Mouse (Mus musculus): ENCODE results near the gene Dnah10. TPM values are rescaled to one million over a fixed set of nuclear protein-coding genes. Genes with fewer than 3 reads are reported as not detected.
A peak's percentile ranks its signal among the peaks of the same experiment; 100 is the strongest.

Gene Dnah10
- polyA plus RNA-seq, 1 experiment from 2014 or later, result not detected

DNA sequence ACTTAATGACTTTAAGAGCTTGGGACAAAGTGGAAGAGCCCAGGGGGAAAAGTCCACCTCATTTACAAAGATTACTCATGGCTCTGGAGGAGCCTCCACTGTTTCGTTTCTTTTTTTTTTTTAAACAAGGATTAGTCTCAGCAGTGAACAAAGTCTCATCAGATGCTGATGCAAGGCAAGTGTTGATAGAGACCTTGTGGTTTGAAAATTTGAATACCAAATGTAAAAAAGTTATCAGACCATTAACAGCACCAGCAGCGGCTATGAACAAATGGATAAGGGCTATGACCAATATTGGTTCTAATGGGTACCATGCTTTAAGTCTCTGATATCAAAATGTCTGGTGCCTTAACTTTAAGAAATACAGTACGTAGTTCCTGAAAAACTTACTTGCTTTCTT, 124.1 kb downstream of the Dnah10 start:
- Histone ChIP-seq H3K36me3 (replicated peaks) (no peaks in the 10 kb centered on the region), H3K9ac (no peak overlapping the region), H3K9me3 (replicated peaks) (no peaks in the 10 kb centered on the region), H3K27ac (replicated peaks) (no peak overlapping the region), H3K27me3 (no peaks in the 10 kb centered on the region), H3K4me1 (replicated peaks) (no peaks in the 10 kb centered on the region), H3K4me3 (replicated peaks) (no peak overlapping the region), H3K4me2 (no peak overlapping the region)
- WGBS (ENCODE audit: insufficient replicate concordance), result 46% methylated on average over 3 of the region's 3 CpGs
- ATAC-seq (ENCODE audit: insufficient read depth), result no peak

DNA sequence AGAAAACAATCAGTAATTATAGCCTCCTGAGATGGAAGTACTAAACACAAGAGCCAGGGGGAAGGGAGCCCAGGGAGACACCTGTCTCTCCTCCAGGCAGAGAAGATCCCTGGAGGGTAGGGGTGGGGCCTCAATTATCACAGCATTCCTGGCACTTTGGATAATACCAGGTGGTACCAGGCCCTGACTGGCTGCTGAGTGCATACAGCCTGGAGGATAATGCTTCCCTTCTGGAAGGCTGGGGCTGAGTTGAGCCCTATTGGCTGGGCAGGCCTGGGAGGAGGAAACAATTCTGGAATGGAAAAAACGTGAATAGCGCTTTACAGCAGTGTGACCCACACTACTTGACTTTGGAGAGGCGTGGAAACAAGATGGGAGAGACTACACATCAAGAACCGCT, 126.7 kb downstream of the Dnah10 start:
- 49% methylated on average over 4 of the region's 4 CpGs for WGBS (ENCODE audit: insufficient replicate concordance)
- no peaks in the 10 kb centered on the region for H3K4me1 ChIP-seq (replicated peaks)
- H3K36me3 ChIP-seq (replicated peaks), result no peaks in the 10 kb centered on the region
- no peak overlapping the region for H3K27ac ChIP-seq (replicated peaks)
- no peak overlapping the region for H3K9ac ChIP-seq
- H3K27me3 ChIP-seq, result peaks cover 11% of the 10 kb centered on the region
- H3K4me3 ChIP-seq (replicated peaks), result no peak overlapping the region
- H3K9me3 ChIP-seq (replicated peaks), result no peaks in the 10 kb centered on the region
- H3K4me2 ChIP-seq, result no peak overlapping the region
- no peak for ATAC-seq (ENCODE audit: insufficient read depth)

DNA sequence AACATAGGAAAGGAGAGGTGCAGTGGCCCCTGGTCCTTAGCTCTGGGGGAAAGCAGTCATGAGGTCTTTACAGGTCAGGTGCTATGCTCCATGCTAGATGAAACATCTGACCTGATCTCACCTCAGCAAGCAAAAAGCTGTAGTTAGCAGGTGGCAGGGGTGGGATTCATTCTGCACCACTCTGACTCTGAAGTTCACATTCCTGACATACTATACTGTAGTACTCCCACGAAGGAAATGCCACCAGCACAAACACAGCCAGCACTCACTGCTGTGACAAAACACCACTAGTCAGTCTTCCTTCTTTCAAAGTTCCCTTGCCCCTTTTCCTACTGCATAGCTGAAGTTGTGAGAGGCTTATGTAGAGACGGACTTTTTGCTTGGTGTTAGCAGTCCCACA, 127.4 kb downstream of the Dnah10 start:
- H3K4me2 ChIP-seq, result no peak overlapping the region
- H3K4me1 ChIP-seq (replicated peaks), result no peaks in the 10 kb centered on the region
- 23% methylated on average over 2 of the region's 2 CpGs for WGBS (ENCODE audit: insufficient replicate concordance)
- no peak overlapping the region for H3K4me3 ChIP-seq (replicated peaks)
- H3K36me3 ChIP-seq (replicated peaks), result no peaks in the 10 kb centered on the region
- no peaks in the 10 kb centered on the region for H3K9me3 ChIP-seq (replicated peaks)
- no peak overlapping the region for H3K27ac ChIP-seq (replicated peaks)
- H3K27me3 ChIP-seq, result peaks cover 19% of the 10 kb centered on the region
- no peak overlapping the region for H3K9ac ChIP-seq
- ATAC-seq (ENCODE audit: insufficient read depth), result no peak

DNA sequence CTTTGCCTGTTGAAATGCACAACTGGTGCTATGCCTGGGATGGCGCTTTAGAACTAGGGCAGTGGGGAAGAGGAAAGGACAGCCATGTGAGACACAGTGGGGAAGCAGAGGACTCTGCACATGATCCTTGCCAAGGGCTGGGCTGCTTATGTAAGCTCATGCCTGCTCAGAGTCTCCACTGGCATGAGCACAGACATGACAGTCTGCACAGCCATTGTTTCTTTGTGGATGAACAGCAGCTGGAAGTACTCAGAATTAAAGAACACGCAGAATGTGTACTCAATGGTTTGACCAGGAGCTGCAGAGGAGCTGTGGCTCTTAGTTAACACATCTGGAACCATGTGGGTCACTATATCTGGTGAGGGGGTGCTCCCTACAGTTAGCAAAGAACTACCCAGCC, 128.2 kb downstream of the Dnah10 start:
- no peaks in the 10 kb centered on the region for H3K36me3 ChIP-seq (replicated peaks)
- 64% methylated on average over 2 of the region's 2 CpGs for WGBS (ENCODE audit: insufficient replicate concordance)
- ATAC-seq (ENCODE audit: insufficient read depth), result no peak
- H3K27me3 ChIP-seq, result peaks cover 26% of the 10 kb centered on the region
- no peak overlapping the region for H3K9ac ChIP-seq
- no peak overlapping the region for H3K4me3 ChIP-seq (replicated peaks)
- H3K4me2 ChIP-seq, result no peak overlapping the region
- H3K27ac ChIP-seq (replicated peaks), result no peak overlapping the region
- no peaks in the 10 kb centered on the region for H3K4me1 ChIP-seq (replicated peaks)
- no peaks in the 10 kb centered on the region for H3K9me3 ChIP-seq (replicated peaks)

DNA sequence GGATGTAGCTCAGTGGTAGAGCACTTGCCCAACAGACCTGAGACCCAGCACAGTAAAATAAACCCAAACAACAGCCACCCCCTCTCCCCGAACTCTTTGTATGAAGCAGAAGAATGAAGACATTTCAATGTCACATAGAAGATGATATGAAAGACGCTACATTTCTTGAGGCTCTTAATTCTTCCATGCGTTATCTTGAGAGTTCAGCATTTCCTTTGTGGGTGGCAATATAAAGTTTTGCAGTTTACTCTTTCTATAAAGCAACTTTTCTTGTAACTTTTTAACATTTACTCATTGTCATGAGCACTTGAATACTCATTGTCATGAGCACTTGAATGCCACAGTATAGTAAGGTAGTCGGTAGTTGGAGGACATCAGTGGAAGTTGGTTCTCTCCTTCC, 129.3 kb downstream of the Dnah10 start:
- Histone ChIP-seq H3K27me3 (peaks cover 36% of the 10 kb centered on the region), H3K4me3 (replicated peaks) (no peak overlapping the region), H3K36me3 (replicated peaks) (no peaks in the 10 kb centered on the region), H3K27ac (replicated peaks) (no peak overlapping the region), H3K9ac (no peak overlapping the region), H3K4me1 (replicated peaks) (no peaks in the 10 kb centered on the region), H3K4me2 (no peak overlapping the region), H3K9me3 (replicated peaks) (no peaks in the 10 kb centered on the region)
- no peak for ATAC-seq (ENCODE audit: insufficient read depth)
- WGBS (ENCODE audit: insufficient replicate concordance), result 46% methylated on average over 4 of the region's 4 CpGs

DNA sequence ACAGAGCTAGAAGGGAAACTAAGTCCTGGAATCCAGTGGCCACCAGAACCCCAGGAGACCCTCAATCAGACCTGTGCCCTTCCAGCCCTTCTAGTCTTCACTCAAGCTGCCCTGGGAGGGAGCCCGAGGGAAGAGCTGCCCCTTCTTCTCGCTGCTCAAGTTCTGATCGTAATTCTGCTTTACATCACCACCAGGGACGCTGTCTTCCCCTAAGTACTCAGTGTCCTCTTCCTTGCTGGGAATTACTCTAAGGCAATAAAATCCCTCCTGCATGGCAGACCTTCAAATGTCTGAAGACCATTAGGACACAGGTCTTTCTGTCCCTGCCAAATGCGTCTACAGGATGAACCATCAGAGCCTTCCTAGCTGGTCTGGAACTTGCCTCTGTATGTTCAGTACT, 135.1 kb downstream of the Dnah10 start:
- peaks cover 82% of the 10 kb centered on the region for H3K27me3 ChIP-seq

DNA sequence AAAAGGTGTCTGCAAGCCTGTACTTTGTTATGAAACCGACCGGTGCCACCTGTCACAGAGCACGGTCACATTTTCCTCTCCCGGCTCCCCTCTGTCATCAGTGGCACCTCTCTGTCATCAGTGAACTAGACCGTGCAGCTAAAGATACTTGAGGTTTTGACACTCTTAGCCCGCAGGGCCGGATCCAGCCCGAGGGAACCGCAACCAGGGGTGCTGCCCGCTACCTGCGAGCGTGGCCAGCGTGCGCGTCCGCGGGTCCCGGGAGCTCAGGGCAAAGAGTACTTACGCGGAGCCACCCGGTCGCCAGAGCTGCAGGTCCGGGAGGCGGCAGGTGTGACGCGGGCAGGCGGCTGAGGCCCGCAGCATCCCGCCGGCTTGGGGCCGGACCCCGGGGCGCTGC, 136.6 kb downstream of the Dnah10 start:
- Histone ChIP-seq H3K4me2 (peak overlapping the region; percentile 97), H3K36me3 (replicated peaks) (0 out of 2 replicates have a peak, but pooled peaks cover 2% of the 10 kb centered on the region), H3K4me1 (replicated peaks) (peaks cover 25% of the 10 kb centered on the region), H3K4me3 (replicated peaks) (peak overlapping the region; percentile 92), H3K9ac (peak overlapping the region; percentile 32; the same call in 1 of the 2 replicates), H3K9me3 (replicated peaks) (no peaks in the 10 kb centered on the region), H3K27me3 (peaks cover 70% of the 10 kb centered on the region), H3K27ac (replicated peaks) (no peak overlapping the region)
- 2% methylated on average over 33 of the region's 33 CpGs for WGBS (ENCODE audit: insufficient replicate concordance)
- ATAC-seq (ENCODE audit: insufficient read depth), result no peak

More for the DNA sequence above, 135.1 kb downstream of the Dnah10 start:
- Histone ChIP-seq H3K9me3 (replicated peaks) (no peaks in the 10 kb centered on the region), H3K36me3 (replicated peaks) (no peaks in the 10 kb centered on the region), H3K27ac (replicated peaks) (no peak overlapping the region), H3K4me1 (replicated peaks) (peaks cover 25% of the 10 kb centered on the region), H3K4me3 (replicated peaks) (no peak overlapping the region), H3K4me2 (no peak overlapping the region), H3K9ac (no peak overlapping the region)
- 11% methylated on average over 5 of the region's 5 CpGs for WGBS (ENCODE audit: insufficient replicate concordance)
- no peak for ATAC-seq (ENCODE audit: insufficient read depth)

DNA sequence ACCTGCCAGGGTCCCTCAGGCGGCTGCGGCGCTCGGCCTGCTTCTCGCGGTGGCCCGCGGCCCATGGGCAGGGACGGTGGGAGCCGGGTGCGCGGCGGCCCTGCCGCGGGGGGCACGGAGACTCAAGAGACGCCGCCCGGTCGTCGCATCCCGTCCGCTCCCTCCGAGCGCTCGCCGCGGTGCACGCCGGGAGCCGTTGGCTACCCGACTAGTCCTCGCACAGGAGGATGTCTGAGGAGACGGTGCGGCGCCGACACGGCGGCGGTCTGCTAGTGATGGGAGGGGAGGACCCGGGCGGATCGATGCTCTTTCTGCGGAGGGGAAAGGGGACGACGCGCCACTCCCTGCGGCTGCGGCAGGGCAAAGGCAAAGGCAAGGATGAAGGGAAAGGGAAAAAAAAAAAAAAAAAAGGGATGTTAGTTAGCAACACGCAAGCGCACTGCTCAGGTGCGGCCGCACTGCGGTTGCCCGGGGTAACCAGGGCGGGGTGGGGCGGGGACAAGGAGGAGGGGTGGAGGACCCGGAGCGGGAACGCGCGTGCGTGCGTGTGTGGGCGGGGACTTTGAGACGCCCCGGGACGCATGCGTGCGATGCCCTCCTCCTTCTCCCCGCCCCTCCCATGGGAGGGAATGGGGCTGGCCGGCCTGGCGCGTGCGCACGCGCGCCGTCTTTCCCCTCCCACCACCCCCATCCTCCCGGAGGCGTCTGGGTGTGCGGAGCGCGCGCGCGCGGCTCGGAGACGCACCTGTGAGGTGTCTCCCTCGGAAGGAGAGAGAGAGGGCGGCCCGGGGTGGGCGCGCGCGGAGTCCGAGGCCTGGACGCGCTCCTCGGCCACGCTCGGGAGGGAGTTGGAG, 137.4 kb downstream of the Dnah10 start, which contains the start of the genes Ccdc92 and Zfp664:
TSS of gene Ccdc92 (minus strand) at position 412 of the 854 bp plus-strand sequence.
TSS of gene Zfp664 (plus strand) at position 679 of the 854 bp plus-strand sequence.
- Histone ChIP-seq H3K27ac (replicated peaks) (peak within 1 kb of the TSS; percentile 65), H3K9me3 (replicated peaks) (no peaks in the 10 kb centered on the region), H3K4me2 (peak within 1 kb of the TSS; percentile 97), H3K36me3 (replicated peaks) (0 out of 2 replicates have a peak, but pooled peaks cover 2% of the 10 kb centered on the region), H3K9ac (peak within 1 kb of the TSS; percentile 75), H3K27me3 (peaks cover 64% of the 10 kb centered on the region), H3K4me1 (replicated peaks) (peaks cover 25% of the 10 kb centered on the region), H3K4me3 (replicated peaks) (peak within 1 kb of the TSS; percentile 92)
- under 1% methylated on average over 101 of the region's 103 CpGs for WGBS (ENCODE audit: insufficient replicate concordance)
- peak; percentile 95 for ATAC-seq (ENCODE audit: insufficient read depth)

DNA sequence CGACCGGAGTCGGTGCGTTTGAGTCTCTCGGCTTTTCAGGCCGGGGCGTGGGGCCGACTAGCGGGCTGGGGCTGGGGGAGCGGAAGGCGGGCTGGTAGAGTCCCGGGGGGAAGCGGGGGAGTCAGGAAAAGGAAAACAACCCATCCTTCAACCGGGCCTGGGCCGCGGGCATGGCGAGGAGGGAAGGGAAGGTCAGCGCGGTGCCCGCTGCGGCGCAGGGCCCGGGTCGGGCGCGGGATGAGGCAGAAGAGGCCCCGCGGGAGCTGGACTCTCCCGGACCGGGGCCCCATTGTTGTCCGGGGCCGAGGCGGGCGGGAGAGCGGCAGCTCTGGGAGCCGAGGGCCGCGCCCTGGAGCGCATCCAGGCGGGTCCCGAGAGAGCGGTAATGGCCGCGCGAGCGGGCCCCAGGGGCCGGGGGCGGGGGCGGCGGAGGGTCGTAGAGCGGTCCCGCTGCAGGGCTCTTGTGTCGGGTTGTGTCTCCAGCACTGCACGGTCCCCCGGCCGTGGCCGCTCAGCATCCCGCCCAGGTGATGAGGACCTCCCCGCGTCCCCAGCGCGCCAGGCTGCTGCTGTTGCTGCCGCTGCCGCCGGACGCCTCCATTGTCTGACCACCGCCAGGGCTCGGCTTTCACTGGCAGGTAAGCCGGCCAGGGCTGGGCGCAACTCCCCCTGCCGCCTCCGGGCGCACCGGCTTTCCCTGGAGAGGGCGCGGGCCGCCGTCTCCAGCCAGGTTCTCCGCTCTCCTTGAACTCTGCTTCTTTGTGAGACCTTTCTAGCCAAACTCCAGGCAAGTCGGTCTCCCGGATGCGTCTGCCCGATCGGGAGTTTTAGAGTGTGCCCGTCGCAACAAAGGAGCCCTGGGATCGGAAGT, 138.2 kb downstream of the Dnah10 start:
- Histone ChIP-seq H3K9ac (peak overlapping the region; percentile 75), H3K36me3 (replicated peaks) (0 out of 2 replicates have a peak, but pooled peaks cover 8% of the 10 kb centered on the region), H3K4me3 (replicated peaks) (peak overlapping the region; percentile 92), H3K4me2 (peak overlapping the region; percentile 97), H3K4me1 (replicated peaks) (peaks cover 25% of the 10 kb centered on the region), H3K9me3 (replicated peaks) (no peaks in the 10 kb centered on the region), H3K27ac (replicated peaks) (peak overlapping the region; percentile 65), H3K27me3 (peaks cover 55% of the 10 kb centered on the region)
- peak; percentile 45 for ATAC-seq (ENCODE audit: insufficient read depth)
- 1% methylated on average over 78 of the region's 88 CpGs for WGBS (ENCODE audit: insufficient replicate concordance)

DNA sequence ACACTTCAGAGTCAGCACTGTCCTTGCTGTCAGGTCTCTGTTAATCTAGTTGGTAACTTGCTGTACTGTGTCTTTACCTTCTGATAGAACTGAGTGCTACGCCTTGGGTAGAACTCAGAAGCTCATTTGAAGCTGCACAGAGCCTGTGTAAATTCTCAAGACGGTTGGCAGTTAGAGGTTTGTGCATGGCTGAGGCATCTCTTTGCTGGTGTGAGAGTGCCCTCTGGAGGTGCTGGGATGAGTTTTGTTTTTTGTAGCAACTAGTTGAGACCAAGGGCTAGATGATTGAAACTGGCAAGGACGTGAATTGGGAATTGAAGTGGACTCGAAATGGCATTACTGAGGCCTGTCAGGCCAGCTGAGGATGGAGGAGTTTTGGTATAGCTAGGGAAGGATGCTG, 144.1 kb downstream of the Dnah10 start:
- H3K36me3 ChIP-seq (replicated peaks), result 0 out of 2 replicates have a peak, but pooled peaks cover 8% of the 10 kb centered on the region
- H3K9ac ChIP-seq, result no peak overlapping the region
- no peak overlapping the region for H3K27ac ChIP-seq (replicated peaks)
- no peaks in the 10 kb centered on the region; the same call in 1 of the 2 replicates for H3K27me3 ChIP-seq
- peaks cover 6% of the 10 kb centered on the region for H3K4me1 ChIP-seq (replicated peaks)
- no peaks in the 10 kb centered on the region for H3K9me3 ChIP-seq (replicated peaks)
- no peak overlapping the region for H3K4me3 ChIP-seq (replicated peaks)
- ATAC-seq (ENCODE audit: insufficient read depth), result no peak
- no peak overlapping the region for H3K4me2 ChIP-seq
- 39% methylated on average over 4 of the region's 4 CpGs for WGBS (ENCODE audit: insufficient replicate concordance)

DNA sequence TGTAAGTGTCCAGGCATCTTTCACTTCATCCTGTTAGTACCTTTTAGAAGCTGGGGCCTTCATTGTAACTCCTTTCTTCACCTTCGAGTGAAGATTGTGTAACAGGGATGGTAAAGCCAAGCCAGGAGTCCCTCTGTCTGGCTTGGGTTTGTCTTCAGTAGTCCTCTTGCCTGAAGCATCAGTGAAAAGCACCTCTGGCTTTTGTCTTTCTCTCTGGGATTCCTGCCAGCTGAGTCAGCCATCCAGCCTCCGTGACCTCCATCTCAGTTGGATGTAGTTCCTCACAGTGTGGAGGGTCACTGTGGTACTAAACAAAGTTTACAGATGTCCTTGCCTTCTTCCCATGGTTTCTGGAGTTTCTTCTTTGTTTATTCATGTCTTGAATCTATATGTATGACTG, 147.1 kb downstream of the Dnah10 start:
- Histone ChIP-seq H3K27ac (replicated peaks) (no peak overlapping the region), H3K27me3 (no peaks in the 10 kb centered on the region), H3K4me1 (replicated peaks) (0 out of 2 replicates have a peak, but pooled peaks cover 4% of the 10 kb centered on the region), H3K9me3 (replicated peaks) (no peaks in the 10 kb centered on the region), H3K4me2 (no peak overlapping the region), H3K36me3 (replicated peaks) (0 out of 2 replicates have a peak, but pooled peaks cover 6% of the 10 kb centered on the region), H3K4me3 (replicated peaks) (no peak overlapping the region), H3K9ac (no peak overlapping the region)
- ATAC-seq (ENCODE audit: insufficient read depth), result no peak
- WGBS (ENCODE audit: insufficient replicate concordance), result 69% methylated on average over 2 of the region's 2 CpGs
